Mouse (Mus musculus): ENCODE measurements at regions not wholly inside any gene's neighbourhood (a gene's known extent, or its start where the extent isn't known, plus 50 kb on each side); places are given as distances from the start of the nearest gene placed in this dataset.

- no peak for DNase-seq
Measured at GRCm38 (mm10) chr4:7597671-7598390, 641.0 kb downstream of the Car8 start.

GRCm38 (mm10) chr4:7596116-7596515, 642.7 kb downstream of the Car8 start:
- peak; percentile 63 for DNase-seq

GRCm38 (mm10) chr4:7583851-7584250, 655.0 kb downstream of the Car8 start:
- no peak for DNase-seq

GRCm38 (mm10) chr4:7581931-7582330, 656.9 kb downstream of the Car8 start:
- no peak for DNase-seq

- no peak for DNase-seq
Measured at GRCm38 (mm10) chr4:7581220-7581916, 657.5 kb downstream of the Car8 start.

GRCm38 (mm10) chr4:7580554-7581219, 658.2 kb downstream of the Car8 start:
- DNase-seq = peak; percentile 40

- DNase-seq = no peak
Measured at GRCm38 (mm10) chr4:7574011-7574410, 664.8 kb downstream of the Car8 start.

GRCm38 (mm10) chr4:7567687-7568393, 671.0 kb downstream of the Car8 start:
- no peak for DNase-seq

- no peak for DNase-seq
Measured at GRCm38 (mm10) chr4:7559867-7560832, 678.7 kb downstream of the Car8 start.

GRCm38 (mm10) chr4:7558721-7559120, 680.1 kb downstream of the Car8 start:
- DNase-seq = no peak

- no peak for DNase-seq
Measured at GRCm38 (mm10) chr4:7534301-7534700, 704.5 kb downstream of the Car8 start.

GRCm38 (mm10) chr4:7527718-7528117, 711.1 kb downstream of the Car8 start:
- DNase-seq = no peak

- no peak for DNase-seq
Measured at GRCm38 (mm10) chr4:7513081-7513480, 725.8 kb downstream of the Car8 start.

GRCm38 (mm10) chr4:7485552-7485951, 753.3 kb downstream of the Car8 start:
- no peak for DNase-seq

GRCm38 (mm10) chr4:7455130-7455529, 783.7 kb downstream of the Car8 start:
- no peak for DNase-seq

- no peak for DNase-seq
Measured at GRCm38 (mm10) chr4:7452678-7453077, 786.2 kb downstream of the Car8 start.

- DNase-seq = no peak
Measured at GRCm38 (mm10) chr4:7450991-7451390, 787.9 kb downstream of the Car8 start.

GRCm38 (mm10) chr4:7429308-7429707, 809.5 kb downstream of the Car8 start:
- DNase-seq = peak; percentile 44

GRCm38 (mm10) chr4:7424081-7424480, 814.8 kb downstream of the Car8 start:
- DNase-seq = no peak

- no peak for DNase-seq
Measured at GRCm38 (mm10) chr4:7423204-7423603, 815.6 kb downstream of the Car8 start.

- no peak for DNase-seq
Measured at GRCm38 (mm10) chr4:7422787-7423186, 816.1 kb downstream of the Car8 start.

GRCm38 (mm10) chr4:7414301-7414700, 824.5 kb downstream of the Car8 start:
- DNase-seq = no peak

Data from right cerebral cortex, adult 18-20 months (tissue).